Mouse (Mus musculus) limb, embryonic 12.5 days (tissue): ENCODE measurements at regions not wholly inside any gene's neighbourhood (a gene's known extent, or its start where the extent isn't known, plus 50 kb on each side); places are given as distances from the start of the nearest gene placed in this dataset.

Experiments
- ATAC-seq: fragments of 200-750 bp; cut with Nextera tagmentation; 2 replicates; pipeline ENCODE4 v1.8.0; 2017; ENCODE audit warnings: low read depth, moderate TSS enrichment; ENCODE audit not compliant: insufficient number of reproducible peaks, insufficient read depth, low FRiP score, low TSS enrichment
- H3K27ac ChIP-seq: fragments of 300-500 bp; sonication (generic); 2 replicates; pipeline ENCODE4 v1.5.1; 2016; ENCODE audit warnings: mild to moderate bottlenecking, moderate library complexity
- H3K27me3 ChIP-seq: fragments of 300-500 bp; sonication (generic); 2 replicates; pipeline ENCODE4 v1.6.1; 2016; ENCODE audit warnings: mild to moderate bottlenecking, moderate library complexity
- H3K36me3 ChIP-seq: fragments of 300-500 bp; sonication (generic); 2 replicates; pipeline ENCODE4 v1.6.1; 2016; ENCODE audit warnings: mild to moderate bottlenecking, moderate library complexity
- H3K4me1 ChIP-seq: fragments of 300-500 bp; sonication (generic); replicated peaks from 2 replicates; pipeline ENCODE4 v1.6.1; 2016
- H3K4me2 ChIP-seq: fragments of 300-500 bp; sonication (generic); 2 replicates; pipeline ENCODE4 v1.6.1; 2016; ENCODE audit warnings: mild to moderate bottlenecking, moderate library complexity
- H3K4me3 ChIP-seq: fragments of 300-500 bp; sonication (generic); replicated peaks from 2 replicates; pipeline ENCODE4 v1.5.1; 2016; ENCODE audit warnings: mild to moderate bottlenecking
- H3K9ac ChIP-seq: fragments of 300-500 bp; sonication (generic); replicated peaks from 2 replicates; pipeline ENCODE4 v1.6.1; 2016; ENCODE audit warnings: mild to moderate bottlenecking, moderate library complexity
- H3K9me3 ChIP-seq: fragments of 300-500 bp; sonication (generic); 2 replicates; pipeline ENCODE4 v1.6.1; 2016; ENCODE audit warnings: mild to moderate bottlenecking, moderate library complexity
- WGBS: fragments of 180-500 bp; shearing (Covaris S2); methylation state at CpG from one replicate; pipeline ENCODE4 v1.1.7; 2016; 5-methylcytosine and 5-hydroxymethylcytosine counted together

DNA sequence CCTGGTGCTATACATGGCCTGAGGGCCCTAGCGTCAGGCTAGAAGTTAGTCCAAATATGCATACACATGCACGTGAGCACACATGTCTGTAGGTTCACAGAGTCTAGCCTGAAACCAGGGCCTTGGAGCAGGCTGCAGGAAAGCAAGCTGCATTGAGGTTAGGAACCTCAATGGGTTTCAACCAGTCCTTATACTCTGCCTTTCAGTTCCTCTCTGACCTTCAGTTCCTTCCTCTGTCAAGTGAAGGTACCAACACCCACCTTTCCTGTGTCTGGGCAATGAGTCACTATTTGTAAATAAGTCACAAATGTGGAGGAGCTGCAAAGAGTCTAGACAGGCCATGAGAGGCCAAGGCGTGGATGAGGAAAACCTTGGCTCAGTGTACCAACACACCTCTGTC is 89.1 kb upstream of the Zfp703 start:
- Histone ChIP-seq H3K9ac (no peak overlapping the region), H3K4me1 (peaks cover 37% of the 10 kb centered on the region), H3K27me3 (peaks cover 46% of the 10 kb centered on the region), H3K9me3 (no peaks in the 10 kb centered on the region), H3K27ac (no peak overlapping the region), H3K36me3 (no peaks in the 10 kb centered on the region), H3K4me2 (no peak overlapping the region), H3K4me3 (no peak overlapping the region)
- ATAC-seq, result no peak
- WGBS, result 67% methylated on average over 3 of the region's 3 CpGs

DNA sequence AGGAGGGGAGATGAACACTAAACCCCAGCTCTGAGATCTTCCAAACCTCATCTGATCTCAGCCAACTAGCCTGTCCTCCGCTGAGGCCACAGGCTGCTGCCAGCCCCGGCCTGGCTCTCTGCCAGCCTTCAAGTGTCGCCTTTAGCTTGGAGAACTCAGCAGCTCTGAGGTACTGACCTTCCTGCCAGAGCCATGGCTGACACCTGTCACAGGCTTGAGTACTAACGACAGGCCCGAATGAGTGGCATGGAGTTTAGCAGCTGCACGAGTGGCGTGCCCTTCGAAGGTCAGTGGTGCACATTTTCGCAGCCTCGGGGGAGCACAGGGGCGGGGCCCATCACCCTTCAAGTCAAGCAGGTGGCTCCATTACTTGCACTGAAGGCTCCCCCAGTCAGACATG is 85.2 kb upstream of the Zfp703 start:
- peaks cover 37% of the 10 kb centered on the region for H3K27me3 ChIP-seq
- no peak overlapping the region for H3K9ac ChIP-seq
- no peaks in the 10 kb centered on the region for H3K9me3 ChIP-seq
- H3K4me2 ChIP-seq, result no peak overlapping the region
- WGBS, result 63% methylated on average over 11 of the region's 11 CpGs
- peaks cover 35% of the 10 kb centered on the region for H3K4me1 ChIP-seq
- 0 out of 2 replicates have a peak, but pooled peaks have one; percentile 11 for ATAC-seq
- no peak overlapping the region for H3K27ac ChIP-seq
- no peak overlapping the region for H3K4me3 ChIP-seq
- no peaks in the 10 kb centered on the region for H3K36me3 ChIP-seq

DNA sequence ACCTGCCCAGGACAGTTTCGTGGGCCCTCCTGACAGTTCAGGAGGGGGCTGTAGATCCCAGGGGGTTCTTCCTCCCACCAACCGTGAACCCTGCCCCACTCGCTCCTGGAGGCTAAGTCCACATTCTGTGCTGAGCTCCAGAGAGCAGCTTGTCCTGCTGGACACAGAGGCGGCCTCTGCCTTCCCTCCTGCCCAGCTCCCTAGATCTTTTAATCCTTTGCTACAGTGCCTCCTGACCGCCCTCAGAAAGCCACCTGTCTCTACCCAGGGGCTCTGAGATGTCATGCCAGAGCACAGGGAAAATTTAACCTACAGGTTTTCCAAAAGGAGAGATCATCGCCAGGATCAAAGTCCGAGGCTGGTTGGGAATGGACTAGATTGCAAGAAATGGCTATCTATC is 84.7 kb upstream of the Zfp703 start:
- 80% methylated on average over 7 of the region's 7 CpGs for WGBS
- H3K4me1 ChIP-seq, result peaks cover 33% of the 10 kb centered on the region
- no peak overlapping the region for H3K4me3 ChIP-seq
- no peak overlapping the region for H3K9ac ChIP-seq
- no peaks in the 10 kb centered on the region for H3K36me3 ChIP-seq
- H3K4me2 ChIP-seq, result no peak overlapping the region
- no peak for ATAC-seq
- no peaks in the 10 kb centered on the region for H3K9me3 ChIP-seq
- peaks cover 37% of the 10 kb centered on the region for H3K27me3 ChIP-seq
- H3K27ac ChIP-seq, result no peak overlapping the region

DNA sequence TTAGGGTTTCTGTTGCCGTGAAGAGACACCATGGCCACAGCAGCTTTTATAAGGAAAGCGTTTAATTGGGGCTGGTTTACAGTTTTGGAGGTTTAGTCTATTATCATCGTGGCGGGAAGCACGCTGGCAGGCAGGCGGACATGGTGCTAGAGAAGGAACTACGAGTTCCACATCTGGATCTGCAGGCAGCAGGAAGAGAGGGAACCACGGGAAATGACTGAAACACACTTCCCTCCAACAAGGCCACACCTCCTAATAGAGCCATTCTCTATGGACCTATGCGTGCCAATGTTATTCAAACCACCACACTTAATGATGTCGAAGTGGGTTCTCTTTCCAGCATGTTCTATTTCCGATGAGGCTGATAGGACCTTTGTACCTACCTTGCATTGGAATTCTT is 81.3 kb upstream of the Zfp703 start:
- Histone ChIP-seq H3K4me3 (no peak overlapping the region), H3K27me3 (peaks cover 36% of the 10 kb centered on the region)
- WGBS, result 77% methylated on average over 11 of the region's 11 CpGs

DNA sequence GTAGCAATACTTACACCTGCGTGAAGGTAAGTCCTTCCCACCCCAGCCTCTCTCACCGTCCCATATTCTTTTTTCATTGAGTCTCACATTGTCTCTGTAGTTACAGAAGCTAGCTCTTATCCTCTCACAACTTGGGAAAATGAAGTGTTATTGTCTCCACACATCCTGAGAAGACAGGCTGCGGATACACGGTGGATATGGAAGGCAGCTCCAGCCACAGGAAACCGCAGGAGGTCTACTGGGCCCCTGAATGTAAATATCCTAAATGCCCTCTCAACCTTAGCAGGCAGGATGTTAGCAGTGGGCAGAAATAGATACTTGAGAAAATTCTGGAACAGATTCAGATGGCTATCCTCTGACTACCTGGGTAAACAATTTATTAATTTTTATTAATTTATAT is 73.8 kb upstream of the Zfp703 start:
- Histone ChIP-seq H3K9ac (no peak overlapping the region), H3K27me3 (peaks cover 42% of the 10 kb centered on the region), H3K4me1 (peaks cover 46% of the 10 kb centered on the region), H3K4me2 (no peak overlapping the region), H3K36me3 (no peaks in the 10 kb centered on the region), H3K27ac (no peak overlapping the region), H3K4me3 (no peak overlapping the region), H3K9me3 (no peaks in the 10 kb centered on the region)
- ATAC-seq, result no peak
- WGBS, result 85% methylated on average over 5 of the region's 5 CpGs

More for the DNA sequence above, 81.3 kb upstream of the Zfp703 start:
- Histone ChIP-seq H3K9ac (no peak overlapping the region), H3K36me3 (no peaks in the 10 kb centered on the region), H3K4me1 (peaks cover 16% of the 10 kb centered on the region), H3K27ac (no peak overlapping the region), H3K4me2 (no peak overlapping the region), H3K9me3 (no peaks in the 10 kb centered on the region)
- no peak for ATAC-seq

DNA sequence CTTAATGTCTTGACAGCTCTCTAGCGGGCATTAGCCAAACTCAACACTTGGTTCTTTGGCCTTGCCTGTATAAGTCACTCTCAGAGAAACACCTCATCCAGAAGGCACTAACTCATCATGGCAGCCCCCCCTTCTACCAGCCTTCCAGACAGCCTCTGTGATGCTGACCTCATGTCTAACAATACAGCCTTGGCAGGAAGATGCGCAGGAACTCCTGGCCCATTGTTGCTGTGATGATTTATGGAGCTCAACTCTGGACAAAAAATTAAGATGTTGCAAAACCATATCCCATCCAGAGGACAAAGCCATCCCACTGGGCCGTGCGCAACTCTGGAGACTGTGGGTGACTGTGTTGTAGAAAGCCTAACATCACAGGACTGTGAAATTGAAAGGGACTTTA is 70.9 kb upstream of the Zfp703 start:
- WGBS, result 45% methylated on average over 4 of the region's 4 CpGs

DNA sequence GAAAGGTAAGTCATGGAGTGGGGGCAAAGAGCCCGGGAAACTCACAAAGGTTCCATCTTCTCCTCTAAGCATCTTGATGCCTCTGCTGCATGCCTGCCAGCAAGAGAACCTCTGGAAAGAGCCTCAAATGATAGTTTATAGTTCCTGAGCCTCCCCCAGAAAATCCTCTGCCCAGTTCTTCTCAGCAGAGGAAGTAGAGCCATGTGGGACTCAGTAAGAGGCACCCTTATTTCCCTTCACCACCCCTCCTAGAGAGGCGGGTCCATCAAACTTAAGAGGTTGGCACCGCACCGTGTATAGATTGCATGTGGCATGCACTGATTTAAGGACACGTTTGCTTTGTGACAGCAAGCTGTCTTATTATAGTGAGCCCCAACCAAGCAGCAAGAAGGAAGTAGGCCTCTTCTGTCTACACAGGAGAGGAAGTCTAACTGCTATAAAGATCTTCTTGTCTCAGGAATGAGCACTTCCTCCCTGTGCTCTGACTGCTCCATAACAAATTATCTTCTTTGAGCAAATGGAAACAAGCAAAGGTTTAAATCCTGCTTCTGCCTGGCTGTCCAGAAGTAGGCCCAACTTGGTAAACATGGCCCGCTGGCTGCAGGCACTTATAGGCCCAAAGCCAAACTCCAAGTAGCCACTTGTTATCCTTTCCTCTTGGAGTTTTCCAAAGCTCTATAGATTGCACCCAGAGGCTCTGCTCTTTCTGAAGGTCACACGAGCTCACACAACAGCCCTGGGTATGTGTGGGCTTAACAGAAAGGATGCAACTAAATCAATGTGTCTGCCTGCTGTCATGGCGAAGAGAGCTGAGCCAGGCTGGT is 69.6 kb upstream of the Zfp703 start:
- H3K4me3 ChIP-seq, result no peak overlapping the region
- WGBS, result 71% methylated on average over 8 of the region's 8 CpGs
- H3K4me2 ChIP-seq, result no peak overlapping the region
- no peak overlapping the region for H3K9ac ChIP-seq
- H3K36me3 ChIP-seq, result no peaks in the 10 kb centered on the region
- H3K9me3 ChIP-seq, result no peaks in the 10 kb centered on the region
- 0 out of 2 replicates have a peak overlapping the region, but pooled peaks have one; percentile 23 for H3K27ac ChIP-seq
- H3K27me3 ChIP-seq, result peaks cover 31% of the 10 kb centered on the region
- ATAC-seq, result no peak
- peaks cover 39% of the 10 kb centered on the region for H3K4me1 ChIP-seq

More for the DNA sequence above, 70.9 kb upstream of the Zfp703 start:
- H3K27ac ChIP-seq, result no peak overlapping the region
- no peak overlapping the region for H3K9ac ChIP-seq
- H3K4me3 ChIP-seq, result no peak overlapping the region
- H3K9me3 ChIP-seq, result no peaks in the 10 kb centered on the region
- peaks cover 50% of the 10 kb centered on the region for H3K4me1 ChIP-seq
- peaks cover 32% of the 10 kb centered on the region for H3K27me3 ChIP-seq
- no peak for ATAC-seq
- no peak overlapping the region for H3K4me2 ChIP-seq
- no peaks in the 10 kb centered on the region for H3K36me3 ChIP-seq

DNA sequence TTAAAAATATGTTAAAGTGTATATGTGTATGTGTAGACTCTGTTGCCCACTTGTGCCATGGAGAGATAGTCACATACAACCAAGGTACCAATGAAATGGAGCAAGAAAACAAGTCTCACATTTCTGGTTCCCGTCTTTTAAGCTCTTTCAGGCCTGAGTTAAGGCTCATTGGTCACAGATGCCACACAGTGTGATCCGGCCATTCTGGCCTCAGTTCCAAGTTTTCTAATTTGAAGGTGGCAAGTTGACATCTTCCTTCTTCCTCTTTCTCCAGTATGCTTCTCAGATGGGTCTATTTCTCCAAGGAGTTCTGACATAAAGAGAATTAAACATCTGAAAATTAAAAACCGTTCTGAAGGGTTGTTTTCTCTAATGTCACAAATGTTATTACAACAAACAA is 66.9 kb upstream of the Zfp703 start:
- H3K4me2 ChIP-seq, result no peak overlapping the region
- H3K4me3 ChIP-seq, result no peak overlapping the region
- H3K9ac ChIP-seq, result no peak overlapping the region
- ATAC-seq, result no peak
- peaks cover 56% of the 10 kb centered on the region for H3K4me1 ChIP-seq
- WGBS, result 81% methylated on average over 3 of the region's 3 CpGs
- peaks cover 26% of the 10 kb centered on the region for H3K27me3 ChIP-seq
- no peak overlapping the region for H3K27ac ChIP-seq
- no peaks in the 10 kb centered on the region for H3K36me3 ChIP-seq
- H3K9me3 ChIP-seq, result no peaks in the 10 kb centered on the region

DNA sequence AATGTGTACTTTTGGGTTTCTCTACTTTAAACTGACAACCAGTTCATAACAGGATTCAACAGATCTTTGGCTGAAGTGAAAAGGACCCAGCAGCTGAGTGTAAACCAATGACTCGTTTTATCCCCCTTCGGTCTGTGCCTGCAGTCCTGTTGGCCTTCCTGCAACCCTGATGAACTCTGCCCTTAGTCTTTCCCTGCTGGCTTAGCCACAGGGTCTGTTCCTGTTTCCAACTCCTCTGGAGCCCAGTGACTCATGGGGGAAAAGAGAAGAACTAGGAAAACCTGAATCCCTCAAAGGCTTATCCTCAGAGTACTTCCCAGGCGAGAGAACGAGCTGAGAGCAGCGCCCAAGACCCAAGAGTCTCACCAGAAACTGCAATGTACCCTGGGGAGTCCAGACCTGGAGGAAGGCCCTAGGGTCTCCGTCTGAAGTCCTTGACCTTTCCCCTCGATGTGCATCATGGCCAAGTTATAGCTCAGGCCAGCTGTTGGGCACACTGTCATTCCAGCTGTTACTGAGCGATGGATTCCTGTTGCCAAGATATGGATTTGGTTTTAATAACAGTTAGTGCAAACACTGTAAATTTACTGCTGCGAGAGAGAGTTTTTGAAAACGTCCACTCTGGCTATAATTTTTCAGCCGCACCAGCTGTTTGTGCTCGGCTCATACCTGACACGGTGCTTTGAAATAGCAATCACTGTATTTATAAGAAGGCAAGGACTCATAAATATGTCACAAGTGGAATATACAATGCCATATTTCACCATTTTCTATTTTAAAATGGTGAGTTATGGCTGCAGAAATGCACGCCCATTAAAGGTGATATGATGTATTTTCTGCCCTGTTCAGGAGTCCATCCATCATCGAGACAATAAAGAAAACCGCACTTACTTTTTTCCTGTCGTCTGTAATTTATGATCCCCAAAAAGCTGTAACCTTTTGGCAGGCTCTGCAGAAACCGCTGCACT is 63.3 kb upstream of the Zfp703 start:
- H3K9me3 ChIP-seq, result no peaks in the 10 kb centered on the region
- H3K4me2 ChIP-seq, result peak overlapping the region; percentile 16; the same call in 1 of the 2 replicates
- H3K9ac ChIP-seq, result no peak overlapping the region
- peaks cover 36% of the 10 kb centered on the region for H3K4me1 ChIP-seq
- no peak overlapping the region for H3K4me3 ChIP-seq
- H3K27me3 ChIP-seq, result peaks cover 36% of the 10 kb centered on the region
- peak; percentile 58; the same call in 1 of the 2 replicates for ATAC-seq
- WGBS, result 24% methylated on average over 18 of the region's 18 CpGs
- H3K36me3 ChIP-seq, result no peaks in the 10 kb centered on the region
- H3K27ac ChIP-seq, result peak overlapping the region; percentile 58; the same call in 1 of the 2 replicates

DNA sequence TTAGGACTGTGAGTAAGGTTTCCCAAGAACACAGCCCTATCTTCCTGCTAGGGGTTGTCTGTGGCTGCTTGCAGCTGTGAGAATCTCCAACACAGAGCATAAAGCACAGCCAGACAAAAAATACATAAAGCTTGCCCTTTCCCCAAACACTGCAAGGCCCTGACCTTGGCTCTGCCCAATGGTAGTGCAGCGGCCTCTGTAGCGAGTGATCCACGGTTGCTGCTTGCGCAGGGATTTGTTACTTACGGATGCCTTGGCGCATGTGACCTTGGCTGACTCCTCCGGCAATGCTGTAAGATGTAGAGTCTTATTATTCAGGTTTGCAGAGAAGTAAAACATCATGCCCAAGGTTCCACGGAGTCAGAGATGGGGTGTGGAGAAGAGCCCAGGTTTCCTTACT is 61.4 kb upstream of the Zfp703 start:
- Histone ChIP-seq H3K27ac (no peak overlapping the region), H3K36me3 (no peaks in the 10 kb centered on the region), H3K9ac (no peak overlapping the region), H3K9me3 (no peaks in the 10 kb centered on the region), H3K27me3 (peaks cover 36% of the 10 kb centered on the region), H3K4me2 (no peak overlapping the region), H3K4me3 (no peak overlapping the region), H3K4me1 (peaks cover 30% of the 10 kb centered on the region)
- WGBS, result 93% methylated on average over 8 of the region's 8 CpGs
- no peak for ATAC-seq

DNA sequence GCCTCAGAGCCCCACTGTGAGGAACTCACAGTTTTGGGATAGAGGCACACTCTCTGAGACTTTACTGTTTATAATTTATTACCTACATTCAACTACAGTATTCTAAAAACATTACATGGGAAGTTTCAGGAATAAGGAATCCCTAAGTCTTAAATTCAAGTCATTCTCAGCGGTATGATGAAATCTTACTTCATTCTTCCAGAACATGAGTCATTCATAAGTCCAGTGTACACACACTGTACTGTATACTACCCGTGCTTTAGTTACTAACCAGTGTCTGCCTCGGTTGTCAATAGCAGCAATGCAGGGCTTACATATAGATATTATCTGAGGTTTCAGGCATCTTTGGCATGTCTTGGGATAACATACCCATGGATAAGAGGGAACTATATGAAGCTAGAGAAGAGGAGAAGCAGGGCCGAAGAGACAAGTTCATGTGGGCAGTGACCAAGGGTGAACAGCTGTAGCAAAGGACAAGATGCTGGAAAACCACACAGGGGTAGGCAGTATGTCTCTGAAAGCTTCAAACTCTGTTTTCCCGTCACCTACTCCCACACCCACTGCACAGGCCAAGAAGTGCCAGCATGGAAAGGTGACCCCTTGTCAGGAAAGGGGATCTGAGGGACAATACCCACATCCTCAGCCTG is 55.5 kb upstream of the Zfp703 start:
- Histone ChIP-seq H3K27me3 (peaks cover 12% of the 10 kb centered on the region; the same call in 1 of the 2 replicates), H3K9me3 (no peaks in the 10 kb centered on the region), H3K4me1 (no peaks in the 10 kb centered on the region), H3K36me3 (no peaks in the 10 kb centered on the region), H3K27ac (no peak overlapping the region), H3K9ac (no peak overlapping the region), H3K4me3 (no peak overlapping the region), H3K4me2 (no peak overlapping the region)
- no peak for ATAC-seq
- WGBS, result 86% methylated on average over 5 of the region's 5 CpGs
